Mouse (Mus musculus) heart, postnatal 4 days (tissue): ENCODE measurements around the gene Btk. TPM values are rescaled to one million over a fixed set of nuclear protein-coding genes. Genes with fewer than 3 reads are reported as not detected.

ENCODE experiments used
- total RNA-seq, 2 experiments: library from RNA; stranded (reverse); gene quantifications; 2 replicates each; pipeline ENCODE4 v1.2.3; 2021

Btk gene
- total RNA-seq, 2 experiments from 2014 or later, result 0.63 to 0.71 TPM

Other genes starting within 250 kb of the Btk start
- under 1 TPM; 0.45 to 0.74 TPM for gene Drp2, start 179.0 kb downstream of the Btk start, total RNA-seq
- gene Taf7l, start 107.1 kb downstream of the Btk start, total RNA-seq, result not detected
- gene Timm8a1, start 41.7 kb downstream of the Btk start, total RNA-seq, result 10 to 100 TPM; 31.1 to 35.9 TPM
- 100 to 1,000 TPM; 208 to 224 TPM for gene Rpl36a, start 2.1 kb upstream of the Btk start, total RNA-seq
- 1 to 10 TPM; 2.3 to 3.4 TPM for gene Gla, start 17.6 kb upstream of the Btk start, total RNA-seq
- gene Hnrnph2, start 17.6 kb upstream of the Btk start, total RNA-seq, result 100 to 1,000 TPM; 102 to 105 TPM
- gene Armcx4, start 102.9 kb upstream of the Btk start, total RNA-seq, result 10 to 100 TPM; 42.8 to 47.1 TPM
- 10 to 100 TPM; 17.0 to 18.8 TPM for gene Armcx1, start 134.4 kb upstream of the Btk start, total RNA-seq
- gene Armcx6, start 167.8 kb upstream of the Btk start, total RNA-seq, result 10 to 100 TPM in 1 of 2 experiments, 1 to 10 TPM in 1; 8.5 to 12.7 TPM
- 10 to 100 TPM; 56.7 to 63.6 TPM for gene Armcx3, start 173.0 kb upstream of the Btk start, total RNA-seq
- gene Armcx2, start 225.7 kb upstream of the Btk start, total RNA-seq, result 10 to 100 TPM; 54.6 to 58.5 TPM